Mouse (Mus musculus) megakaryocyte, embryonic 14.5 days (primary cell): ENCODE measurements around the gene B9d2.

Source experiments
- FLI1 ChIP-seq: IDR thresholded peaks from 2 replicates; pipeline ENCODE4 v1.6.1; 2012; ENCODE audit warnings: low read length, inconsistent platforms, mixed read lengths
- GATA1 ChIP-seq: IDR thresholded peaks from 3 replicates; pipeline ENCODE4 v1.6.1; 2012; ENCODE audit warnings: mixed read lengths, low read length, inconsistent platforms, borderline replicate concordance

GRCm38 (mm10) chr7:25686680-25687531 lies 6.3 kb downstream of the B9d2 start, which contains the start of gene Tgfb1:
- TF ChIP-seq GATA1, result no peak
- no peak for TF ChIP-seq FLI1
